Mouse (Mus musculus) forebrain, postnatal 0 days (tissue): Measurements from ENCODE around the gene Ngfr. TPM values are rescaled to one million over a fixed set of nuclear protein-coding genes. Genes with fewer than 3 reads are reported as not detected.

Source experiments
- ATAC-seq: fragments of 200-750 bp; cut with Nextera tagmentation; 2 replicates; pipeline ENCODE4 v1.8.0; 2017; ENCODE audit warnings: mild to moderate bottlenecking, moderate library complexity
- DNase-seq: peaks from one replicate; pipeline ENCODE4 v3.0.0-alpha.2; 2015
- H3K27ac ChIP-seq: fragments of 300-500 bp; sonication (generic); 2 replicates; pipeline ENCODE4 v1.5.1; 2014; ENCODE audit warnings: low read depth, mild to moderate bottlenecking, antibody characterized with exemption, low read length, moderate library complexity, mixed read lengths
- H3K27me3 ChIP-seq: fragments of 300-500 bp; sonication (generic); 2 replicates; pipeline ENCODE4 v1.6.1; 2014; ENCODE audit warnings: mild to moderate bottlenecking, low read length, mixed read lengths; ENCODE audit not compliant: insufficient read depth
- H3K36me3 ChIP-seq: fragments of 300-500 bp; sonication (generic); 2 replicates; pipeline ENCODE4 v1.6.1; 2014; ENCODE audit warnings: mild to moderate bottlenecking, moderate library complexity; ENCODE audit not compliant: insufficient read depth
- H3K4me1 ChIP-seq: fragments of 300-500 bp; sonication (generic); 2 replicates; pipeline ENCODE4 v1.6.1; 2014; ENCODE audit warnings: antibody characterized with exemption; ENCODE audit not compliant: insufficient read depth
- H3K4me2 ChIP-seq: fragments of 300-500 bp; sonication (generic); 2 replicates; pipeline ENCODE4 v1.6.1; 2014; ENCODE audit warnings: low read depth, mild to moderate bottlenecking, moderate library complexity
- H3K4me3 ChIP-seq: fragments of 300-500 bp; sonication (generic); 2 replicates; pipeline ENCODE4 v1.5.1; 2014; ENCODE audit warnings: low read depth, low read length, mixed read lengths
- H3K9ac ChIP-seq: fragments of 300-500 bp; sonication (generic); 2 replicates; pipeline ENCODE4 v1.6.1; 2014; ENCODE audit warnings: mild to moderate bottlenecking
- H3K9me3 ChIP-seq: fragments of 300-500 bp; sonication (generic); 2 replicates; pipeline ENCODE4 v1.6.1; 2016; ENCODE audit warnings: low read length
- CTCF ChIP-seq: sonication (generic); IDR thresholded peaks from 2 replicates; pipeline ENCODE4 v1.5.1; 2016; ENCODE audit warnings: antibody characterized with exemption, control low read depth, low read depth
- WGBS: fragments of 180-500 bp; shearing (Covaris S2); extraction: QIAGEN DNeasy Blood & Tissue Kit; methylation state at CpG from one replicate; pipeline ENCODE4 v1.1.7; 2014; 5-methylcytosine and 5-hydroxymethylcytosine counted together
- polyA plus RNA-seq: library from polyadenylated mRNA; unstranded; fragments of >200 nt; fragmentation: Nextera tagmentation; extraction: Ambion mirVana; gene quantifications from 2 replicates; pipeline ENCODE4 v1.2.1, GENCODE M21; 2015
- total RNA-seq: library from RNA; depleted of rRNA; stranded (reverse); fragments of >200 nt; gene quantifications from 2 replicates; pipeline ENCODE4 v1.2.3, GENCODE M21; 2014

Ngfr gene
- total and polyA plus RNA-seq, 2 experiments from 2014 or later = 6.0 to 8.2 TPM

DNA sequence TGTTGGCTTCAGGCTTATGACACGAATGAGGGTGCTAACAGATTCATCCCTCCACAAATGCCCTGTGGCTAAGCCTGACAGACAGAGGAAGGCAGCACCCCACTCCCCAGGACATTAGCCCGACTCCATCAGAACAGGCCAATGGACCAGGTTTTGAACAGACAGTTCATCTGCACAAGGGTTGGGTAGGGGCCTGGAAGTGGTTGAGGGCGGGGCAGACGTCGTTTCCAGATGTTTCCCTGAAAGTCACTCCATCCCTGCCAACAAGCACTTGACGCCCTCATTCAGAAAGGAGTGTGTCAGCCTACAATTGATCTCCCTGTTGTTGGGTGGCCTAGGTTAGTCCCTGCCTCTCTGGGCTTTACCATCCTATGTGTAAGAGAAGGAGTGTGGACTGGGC lies 17.6 kb downstream of the Ngfr start:
- no peak for ATAC-seq
- WGBS = 90% methylated on average over 6 of the region's 6 CpGs
- Histone ChIP-seq H3K4me3 (no peak overlapping the region), H3K9me3 (no peaks in the 10 kb centered on the region), H3K27me3 (no peaks in the 10 kb centered on the region), H3K27ac (no peak overlapping the region), H3K4me2 (no peak overlapping the region), H3K9ac (no peak overlapping the region), H3K36me3 (no peaks in the 10 kb centered on the region), H3K4me1 (no peaks in the 10 kb centered on the region)
- no peak for DNase-seq
- no peak for TF ChIP-seq CTCF

GRCm38 (mm10) chr11:95567936-95568715 lies 19.4 kb downstream of the Ngfr start:
- TF ChIP-seq CTCF = no peak
- ATAC-seq = no peak
- Histone ChIP-seq H3K4me3 (no peak overlapping the region), H3K9ac (no peak overlapping the region), H3K36me3 (no peaks in the 10 kb centered on the region), H3K4me1 (no peaks in the 10 kb centered on the region), H3K4me2 (no peak overlapping the region), H3K27ac (no peak overlapping the region), H3K27me3 (no peaks in the 10 kb centered on the region), H3K9me3 (no peaks in the 10 kb centered on the region)
- WGBS = 80% methylated on average over 8 of the region's 8 CpGs
- DNase-seq = no peak

DNA sequence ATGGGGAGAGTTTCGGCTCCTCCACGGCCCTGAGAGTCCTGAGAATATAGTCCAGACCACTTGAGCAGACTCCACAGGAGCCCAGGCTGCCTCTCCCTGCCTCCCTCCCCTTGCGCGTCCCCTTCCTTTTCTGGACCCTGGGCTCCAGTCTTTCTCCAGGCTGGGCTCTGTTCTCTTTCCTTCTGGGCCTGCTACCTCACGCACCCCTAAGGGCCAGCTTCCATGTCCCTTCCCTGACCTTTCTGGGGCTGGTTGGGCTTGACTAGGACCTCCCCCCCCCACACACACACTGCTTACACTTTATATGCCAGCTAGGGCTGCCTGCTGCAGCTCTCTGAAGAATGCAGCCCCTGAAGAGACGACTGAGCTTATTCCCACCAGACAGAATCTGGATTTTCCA lies 20.2 kb downstream of the Ngfr start:
- Histone ChIP-seq H3K4me1 (no peaks in the 10 kb centered on the region), H3K36me3 (no peaks in the 10 kb centered on the region), H3K27ac (no peak overlapping the region), H3K9me3 (no peaks in the 10 kb centered on the region), H3K9ac (no peak overlapping the region), H3K4me3 (no peak overlapping the region), H3K27me3 (no peaks in the 10 kb centered on the region), H3K4me2 (no peak overlapping the region)
- DNase-seq (no peak), ATAC-seq (no peak)
- WGBS = 68% methylated on average over 6 of the region's 6 CpGs
- TF ChIP-seq CTCF = no peak

DNA sequence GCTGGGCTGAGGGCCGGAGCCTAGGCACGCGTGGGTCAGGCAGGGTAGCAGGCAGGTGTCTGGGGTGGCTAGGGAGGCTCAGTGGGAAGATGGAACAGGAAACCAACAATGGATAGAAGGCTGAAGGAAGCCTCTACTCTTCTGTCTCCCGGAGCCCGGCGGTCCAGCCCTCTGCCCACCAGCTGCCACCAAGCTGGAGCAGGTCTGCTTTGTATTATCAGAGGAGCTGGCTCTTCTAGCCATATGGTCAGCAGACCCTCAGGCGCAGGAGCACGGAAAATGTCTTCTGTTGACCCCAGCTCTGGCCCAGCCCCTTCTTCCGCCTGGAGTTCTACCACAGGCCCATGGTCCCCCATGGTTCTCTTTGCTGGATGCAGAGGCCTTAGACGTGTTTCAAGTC lies 22.2 kb downstream of the Ngfr start:
- Histone ChIP-seq H3K9ac (no peak overlapping the region), H3K4me2 (no peak overlapping the region), H3K9me3 (no peaks in the 10 kb centered on the region), H3K27ac (no peak overlapping the region), H3K36me3 (no peaks in the 10 kb centered on the region), H3K4me3 (no peak overlapping the region), H3K27me3 (no peaks in the 10 kb centered on the region), H3K4me1 (no peaks in the 10 kb centered on the region)
- ATAC-seq (no peak), DNase-seq (no peak)
- TF ChIP-seq CTCF = no peak
- WGBS = 91% methylated on average over 10 of the region's 10 CpGs

- Histone ChIP-seq H3K9ac (no peak overlapping the region), H3K4me1 (no peaks in the 10 kb centered on the region), H3K4me2 (no peak overlapping the region), H3K4me3 (no peak overlapping the region), H3K9me3 (no peaks in the 10 kb centered on the region), H3K27ac (no peak overlapping the region), H3K36me3 (no peaks in the 10 kb centered on the region), H3K27me3 (no peaks in the 10 kb centered on the region)
- TF ChIP-seq CTCF = no peak
- no peak for ATAC-seq
- no peak for DNase-seq
- whole genome bisulfite sequencing = 100% methylated on average over 5 of the region's 5 CpGs
Observed at GRCm38 (mm10) chr11:95563849-95564248, 23.7 kb downstream of the Ngfr start.

DNA sequence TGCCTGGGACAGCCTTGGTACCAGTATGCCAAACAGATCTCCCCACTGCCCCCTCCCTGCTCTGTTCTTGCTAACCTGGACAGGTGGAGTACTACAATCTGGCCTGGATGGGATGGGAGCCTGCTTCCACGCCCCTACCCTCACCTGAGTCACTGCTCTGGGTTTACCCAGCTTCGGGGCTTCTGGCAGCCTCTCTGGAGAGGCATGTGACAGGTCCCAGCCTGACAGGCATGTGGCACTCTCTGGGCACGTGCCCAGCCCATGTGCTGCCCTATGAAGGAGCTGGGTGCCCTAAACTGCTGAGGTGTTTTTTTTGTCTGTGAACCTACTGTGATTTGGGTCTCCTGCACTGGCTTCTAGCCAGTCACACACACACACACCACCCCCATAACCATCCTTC lies 26.8 kb downstream of the Ngfr start:
- Histone ChIP-seq H3K4me1 (no peaks in the 10 kb centered on the region), H3K4me2 (no peak overlapping the region), H3K27ac (no peak overlapping the region), H3K9ac (no peak overlapping the region), H3K27me3 (no peaks in the 10 kb centered on the region), H3K4me3 (no peak overlapping the region), H3K36me3 (no peaks in the 10 kb centered on the region), H3K9me3 (no peaks in the 10 kb centered on the region)
- WGBS = 51% methylated on average over 3 of the region's 3 CpGs
- ATAC-seq (no peak), DNase-seq (no peak)
- no peak for TF ChIP-seq CTCF

DNA sequence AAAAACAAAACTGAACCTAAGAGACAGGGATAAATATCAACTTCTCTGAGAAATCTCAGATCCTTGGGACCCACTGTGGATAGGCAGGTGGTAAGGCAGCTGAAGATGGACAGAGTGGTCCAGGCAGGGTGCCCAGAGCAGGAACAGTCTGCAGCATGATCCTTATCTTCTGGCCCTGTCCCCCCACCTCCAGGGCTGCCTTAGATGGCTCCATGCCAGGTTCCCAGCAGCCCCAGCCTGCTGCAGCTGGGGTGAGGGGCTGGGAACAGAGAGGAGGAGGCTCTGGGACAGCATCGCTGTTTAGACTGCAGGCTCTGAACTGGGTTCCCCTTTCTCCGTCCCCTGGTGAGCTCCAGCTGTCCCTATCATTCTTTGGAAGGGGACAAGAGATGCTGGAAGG lies 27.8 kb downstream of the Ngfr start:
- 50% methylated on average over 2 of the region's 2 CpGs for WGBS
- H3K4me1 ChIP-seq = no peaks in the 10 kb centered on the region
- H3K36me3 ChIP-seq = no peaks in the 10 kb centered on the region
- H3K27me3 ChIP-seq = no peaks in the 10 kb centered on the region
- no peaks in the 10 kb centered on the region for H3K9me3 ChIP-seq
- no peak overlapping the region for H3K9ac ChIP-seq
- H3K27ac ChIP-seq = no peak overlapping the region
- TF ChIP-seq CTCF = no peak
- no peak overlapping the region for H3K4me2 ChIP-seq
- ATAC-seq (no peak), DNase-seq (no peak)
- no peak overlapping the region for H3K4me3 ChIP-seq
